Mouse (Mus musculus) CH12.LX (cell line): ENCODE results near the gene Irf3. TPM values are rescaled to one million over a fixed set of nuclear protein-coding genes. Genes with fewer than 3 reads are reported as not detected.

Experiments
- DNase-seq: peaks from one replicate; pipeline ENCODE4 v3.0.0-alpha.2; 2013; ENCODE audit errors: extremely low read depth
- H3K27ac ChIP-seq: 2 replicates; pipeline ENCODE4 v1.5.1; 2012; ENCODE audit warnings: low read depth, mild to moderate bottlenecking, control low read depth, moderate library complexity; ENCODE audit not compliant: insufficient read depth
- H3K27me3 ChIP-seq: replicated peaks from 2 replicates; pipeline ENCODE3; 2012; ENCODE audit warnings: inconsistent platforms
- H3K36me3 ChIP-seq, 2 experiments: replicated peaks in 1 of 2; 2 replicates each; pipeline versions ENCODE3 to v1.6.1; 2012; ENCODE audit warnings: inconsistent platforms in 1 of 2, low read length in 1 of 2, mild to moderate bottlenecking in 1 of 2, mixed read lengths in 1 of 2, moderate library complexity in 1 of 2; ENCODE audit not compliant: control insufficient read depth in 1 of 2, insufficient read depth in 1 of 2
- H3K4me1 ChIP-seq, 2 experiments: 2 replicates each; pipeline ENCODE4 v1.6.1; 2012; ENCODE audit warnings: inconsistent platforms in 1 of 2, moderate library complexity in 1 of 2; ENCODE audit not compliant: insufficient read depth in 2 of 2, control insufficient read depth in 1 of 2
- H3K4me2 ChIP-seq: 2 replicates; pipeline ENCODE4 v1.6.1; 2012; ENCODE audit warnings: low read depth, mild to moderate bottlenecking, control low read depth; ENCODE audit not compliant: poor library complexity, insufficient read depth, severe bottlenecking
- H3K4me3 ChIP-seq, 3 experiments: fragments of 150-350 bp in 1 of 3; sonication (generic) in 1 of 3; replicated peaks in 1 of 3; 2 replicates each; pipeline versions ENCODE3 to v1.5.1; 2011 to 2012; ENCODE audit warnings: low read depth in 2 of 3, low read length in 2 of 3, mild to moderate bottlenecking in 2 of 3, moderate library complexity in 2 of 3, control low read depth in 1 of 3, improper control_type of control experiment in 1 of 3, inconsistent platforms in 1 of 3, mixed read lengths in 1 of 3; ENCODE audit not compliant: poor library complexity in 1 of 3
- H3K79me2 ChIP-seq: replicated peaks from 2 replicates; pipeline ENCODE4 v1.6.1; 2012; ENCODE audit warnings: mild to moderate bottlenecking, moderate library complexity; ENCODE audit not compliant: control insufficient read depth, poor library complexity, insufficient read depth, severe bottlenecking; ENCODE audit errors: extremely low read depth
- H3K9ac ChIP-seq: 2 replicates; pipeline ENCODE4 v1.6.1; 2012; ENCODE audit warnings: low read depth, mild to moderate bottlenecking, control low read depth, moderate library complexity; ENCODE audit not compliant: insufficient read depth
- H3K9me3 ChIP-seq: replicated peaks from 2 replicates; pipeline ENCODE3; 2012; ENCODE audit warnings: low read length, inconsistent platforms, mixed read lengths
- CHD1 ChIP-seq: IDR thresholded peaks from 2 replicates; pipeline ENCODE4 v1.6.1; 2012; ENCODE audit warnings: low read depth, low read length, improper control_type of control experiment, inconsistent platforms
- CHD2 ChIP-seq: IDR thresholded peaks from 2 replicates; pipeline ENCODE4 v1.6.1; 2011; ENCODE audit warnings: low read length, improper control_type of control experiment
- ELF1 ChIP-seq: IDR thresholded peaks from 2 replicates; pipeline ENCODE4 v1.6.1; 2014; ENCODE audit warnings: low read depth, mild to moderate bottlenecking, inconsistent platforms, low read length, improper control_type of control experiment
- ETS1 ChIP-seq: conservative IDR thresholded peaks from 2 replicates; pipeline ENCODE4 v1.6.1; 2012; ENCODE audit warnings: low read depth, mild to moderate bottlenecking, inconsistent platforms, low read length, improper control_type of control experiment, moderate library complexity
- GABPA ChIP-seq: IDR thresholded peaks from 2 replicates; pipeline ENCODE4 v1.6.1; 2012; ENCODE audit warnings: low read depth, low read length, improper control_type of control experiment, inconsistent platforms; ENCODE audit not compliant: insufficient replicate concordance
- IRF4 ChIP-seq: IDR thresholded peaks from 2 replicates; pipeline ENCODE4 v1.6.1; 2014; ENCODE audit warnings: low read depth, mild to moderate bottlenecking, inconsistent platforms, low read length, improper control_type of control experiment
- JUN ChIP-seq: IDR thresholded peaks from 2 replicates; pipeline ENCODE4 v1.6.1; 2011; ENCODE audit warnings: low read depth, mild to moderate bottlenecking, low read length, improper control_type of control experiment, moderate library complexity; ENCODE audit not compliant: insufficient read depth
- JUND ChIP-seq: conservative IDR thresholded peaks from 2 replicates; pipeline ENCODE4 v1.6.1; 2011; ENCODE audit warnings: low read depth, low read length, improper control_type of control experiment
- KAT2A ChIP-seq: IDR thresholded peaks from 2 replicates; pipeline ENCODE4 v1.6.1; 2012; ENCODE audit warnings: low read length, improper control_type of control experiment, inconsistent platforms; ENCODE audit not compliant: insufficient replicate concordance
- MEF2A ChIP-seq: IDR thresholded peaks from 2 replicates; pipeline ENCODE4 v1.6.1; 2014; ENCODE audit warnings: low read depth, mild to moderate bottlenecking, inconsistent platforms, low read length, improper control_type of control experiment, borderline replicate concordance
- MXI1 ChIP-seq: IDR thresholded peaks from 2 replicates; pipeline ENCODE4 v1.6.1; 2011; ENCODE audit warnings: mild to moderate bottlenecking, low read depth, low read length, improper control_type of control experiment
- MYC ChIP-seq: IDR thresholded peaks from 2 replicates; pipeline ENCODE4 v1.6.1; 2011; ENCODE audit warnings: low read depth, mild to moderate bottlenecking, improper control_type of control experiment, low read length
- PAX5 ChIP-seq: IDR thresholded peaks from 2 replicates; pipeline ENCODE4 v1.6.1; 2012; ENCODE audit warnings: low read length, inconsistent platforms, mixed read lengths
- POLR2A ChIP-seq: IDR thresholded peaks from 2 replicates; pipeline ENCODE4 v1.6.1; 2011; ENCODE audit warnings: low read depth, mild to moderate bottlenecking, improper control_type of control experiment, low read length
- POLR2AphosphoS2 ChIP-seq: IDR thresholded peaks from 2 replicates; pipeline ENCODE4 v1.6.1; 2011; ENCODE audit warnings: low read depth, low read length, improper control_type of control experiment
- RAD21 ChIP-seq: IDR thresholded peaks from 2 replicates; pipeline ENCODE4 v1.6.1; 2011; ENCODE audit warnings: low read depth, mild to moderate bottlenecking, low read length, improper control_type of control experiment, moderate library complexity
- RCOR1 ChIP-seq: conservative IDR thresholded peaks from 2 replicates; pipeline ENCODE4 v1.6.1; 2012; ENCODE audit warnings: low read depth, mild to moderate bottlenecking, inconsistent platforms, low read length, improper control_type of control experiment
- SIN3A ChIP-seq: IDR thresholded peaks from 2 replicates; pipeline ENCODE4 v1.6.1; 2012; ENCODE audit warnings: low read length, improper control_type of control experiment, inconsistent platforms
- UBTF ChIP-seq: IDR thresholded peaks from 2 replicates; pipeline ENCODE4 v1.6.1; 2012; ENCODE audit warnings: low read depth, mild to moderate bottlenecking, inconsistent platforms, low read length, improper control_type of control experiment, moderate library complexity
- USF1 ChIP-seq: IDR thresholded peaks from 2 replicates; pipeline ENCODE4 v1.6.1; 2014; ENCODE audit warnings: low read depth, mild to moderate bottlenecking, inconsistent platforms, low read length, improper control_type of control experiment
- USF2 ChIP-seq: conservative IDR thresholded peaks from 2 replicates; pipeline ENCODE4 v1.6.1; 2011; ENCODE audit warnings: low read depth, low read length, improper control_type of control experiment
- ZC3H11A ChIP-seq: IDR thresholded peaks from 2 replicates; pipeline ENCODE4 v1.6.1; 2012; ENCODE audit warnings: low read depth, mild to moderate bottlenecking, inconsistent platforms, low read length, improper control_type of control experiment
- dilution Hi-C: fragments of 300-500 bp; cut with MboI; formaldehyde crosslinking; loops from 2 replicates; pipeline ENCODE4 v1.14.3; 2020; ENCODE audit warnings: low sequenced_read_pairs; ENCODE audit not compliant: extremely low pct_unique_long_range_greater_than_20kb, extremely low pct_ligation_motif_present
- in situ Hi-C: fragments of 300-500 bp; cut with MboI; formaldehyde crosslinking; loops from 3 replicates; pipeline ENCODE4 v1.14.3; 2019; ENCODE audit warnings: low sequenced_read_pairs, low pct_ligation_motif_present, low pct_unique_long_range_greater_than_20kb, mixed read lengths
- polyA plus RNA-seq: library from polyadenylated mRNA; unstranded; fragments of >175 nt; gene quantifications from 2 replicates; pipeline ENCODE4 v1.2.1, GENCODE M21; 2012; ENCODE audit warnings: low read depth; ENCODE audit not compliant: insufficient read length
- total RNA-seq, 2 experiments: library from RNA; depleted of rRNA; stranded (reverse); fragments of 300-350 nt in 1 of 2; fragments of >200 nt in 1 of 2; gene quantifications; 2 replicates each; pipeline ENCODE4 v1.2.3; 2012 to 2014

Irf3 gene
- total and polyA plus RNA-seq, 3 experiments: 33.5 to 79.7 (median 56.5) TPM

- TF ChIP-seq MYC: no peak
- no peak for TF ChIP-seq ETS1
- no peak for TF ChIP-seq KAT2A
- no peak for TF ChIP-seq CHD2
- TF ChIP-seq ZC3H11A: no peak
- TF ChIP-seq SIN3A: no peak
- no peak for TF ChIP-seq JUND
- TF ChIP-seq USF1: no peak
- no peak for TF ChIP-seq MXI1
- TF ChIP-seq GABPA: no peak
- no peak for TF ChIP-seq PAX5
- no peak for TF ChIP-seq CHD1
- no peak for TF ChIP-seq IRF4
- no peak for TF ChIP-seq USF2
- no peak for TF ChIP-seq ELF1
- TF ChIP-seq RAD21: no peak
- TF ChIP-seq POLR2A: no peak
- no peak overlapping the region for H3K4me3 ChIP-seq
- peaks cover 62 to 69% of the 10 kb centered on the region in 2 experiments for H3K36me3 ChIP-seq
- DNase-seq: no peak
- H3K79me2 ChIP-seq: peaks cover 18% of the 10 kb centered on the region
- no peaks in the 10 kb centered on the region for H3K9me3 ChIP-seq
- peaks cover 0 to 18% of the 10 kb centered on the region in 2 experiments; a peak in 2 of 4 replicates for H3K4me1 ChIP-seq
- H3K4me2 ChIP-seq: no peak overlapping the region
- no peak overlapping the region for H3K27ac ChIP-seq
- dilution Hi-C loops (no loop called here), in situ Hi-C loops (no loop called here)
- no peaks in the 10 kb centered on the region for H3K27me3 ChIP-seq
- no peak overlapping the region for H3K9ac ChIP-seq
These were observed 14.6 kb downstream of the Irf3 start for GRCm38 (mm10) chr7:45012011-45012410.

- in situ Hi-C loops (no loop called here), dilution Hi-C loops (no loop called here)
- H3K27me3 ChIP-seq: no peaks in the 10 kb centered on the region
- no peak overlapping the region for H3K9ac ChIP-seq
- H3K36me3 ChIP-seq: peaks cover 53 to 61% of the 10 kb centered on the region in 2 experiments
- peaks cover 18% of the 10 kb centered on the region for H3K79me2 ChIP-seq
- no peak overlapping the region for H3K4me3 ChIP-seq
- DNase-seq: no peak
- no peak overlapping the region for H3K27ac ChIP-seq
- no peaks in the 10 kb centered on the region for H3K9me3 ChIP-seq
- TF ChIP-seq ETS1: no peak
- no peak for TF ChIP-seq CHD2
- no peak for TF ChIP-seq RCOR1
- TF ChIP-seq SIN3A: no peak
- TF ChIP-seq UBTF: no peak
- TF ChIP-seq ELF1: no peak
- no peak for TF ChIP-seq CHD1
- TF ChIP-seq MEF2A: no peak
- TF ChIP-seq GABPA: no peak
- no peak for TF ChIP-seq JUN
- no peak for TF ChIP-seq POLR2AphosphoS2
- no peak overlapping the region for H3K4me2 ChIP-seq
- peaks cover 0 to 18% of the 10 kb centered on the region in 2 experiments; a peak in 2 of 4 replicates for H3K4me1 ChIP-seq
These were observed 15.4 kb downstream of the Irf3 start for GRCm38 (mm10) chr7:45012824-45013223.
